Mouse (Mus musculus) heart, embryonic 10.5 days (tissue): Measurements from ENCODE around the gene Wdr17. TPM values are rescaled to one million over a fixed set of nuclear protein-coding genes. Genes with fewer than 3 reads are reported as not detected.

Source experiments
- DNase-seq: peaks from one replicate; pipeline ENCODE4 v3.0.0-alpha.2; 2017; ENCODE audit warnings: low spot score
- H3K27ac ChIP-seq: fragments of 300-500 bp; sonication (generic); 2 replicates; pipeline ENCODE4 v1.5.1; 2016; ENCODE audit warnings: mild to moderate bottlenecking
- H3K27me3 ChIP-seq: fragments of 300-500 bp; sonication (generic); 2 replicates; pipeline ENCODE4 v1.6.1; 2016; ENCODE audit warnings: mild to moderate bottlenecking; ENCODE audit not compliant: poor library complexity, insufficient read depth, severe bottlenecking
- H3K36me3 ChIP-seq: fragments of 300-500 bp; sonication (generic); 2 replicates; pipeline ENCODE4 v1.6.1; 2016; ENCODE audit warnings: mild to moderate bottlenecking, moderate library complexity
- H3K4me1 ChIP-seq: fragments of 300-500 bp; sonication (generic); 2 replicates; pipeline ENCODE4 v1.6.1; 2016; ENCODE audit warnings: mild to moderate bottlenecking
- H3K4me3 ChIP-seq: fragments of 300-500 bp; sonication (generic); 2 replicates; pipeline ENCODE4 v1.5.1; 2016; ENCODE audit warnings: mild to moderate bottlenecking, moderate library complexity
- H3K9me3 ChIP-seq: fragments of 300-500 bp; sonication (generic); 2 replicates; pipeline ENCODE4 v1.6.1; 2016; ENCODE audit warnings: mild to moderate bottlenecking, moderate library complexity
- WGBS: fragments of 180-500 bp; shearing (Covaris S2); methylation state at CpG from one replicate; pipeline ENCODE4 v1.1.7; 2016; 5-methylcytosine and 5-hydroxymethylcytosine counted together
- polyA plus RNA-seq: library from polyadenylated mRNA; unstranded; fragments of >200 nt; fragmentation: Nextera tagmentation; extraction: Ambion mirVana; gene quantifications from 2 replicates; pipeline ENCODE4 v1.2.1, GENCODE M21; 2016

The Wdr17 gene
- polyA plus RNA-seq, 1 experiment from 2014 or later = 0.72 TPM

- Histone ChIP-seq H3K4me3 (no peak overlapping the region), H3K9me3 (no peaks in the 10 kb centered on the region), H3K4me1 (no peaks in the 10 kb centered on the region), H3K27ac (no peak overlapping the region), H3K27me3 (no peaks in the 10 kb centered on the region), H3K36me3 (no peaks in the 10 kb centered on the region)
- WGBS = 68% methylated on average over 4 of the region's 4 CpGs
- no peak for DNase-seq
Measured at GRCm38 (mm10) chr8:54864038-54864760, 22.8 kb downstream of the Wdr17 start.

GRCm38 (mm10) chr8:54836029-54836959 is 50.7 kb downstream of the Wdr17 start:
- no peak overlapping the region for H3K4me3 ChIP-seq
- no peak overlapping the region for H3K27ac ChIP-seq
- no peak for DNase-seq
- no peaks in the 10 kb centered on the region for H3K36me3 ChIP-seq
- 88% methylated on average over 5 of the region's 5 CpGs for WGBS
- H3K27me3 ChIP-seq = no peaks in the 10 kb centered on the region
- no peaks in the 10 kb centered on the region for H3K4me1 ChIP-seq
- no peaks in the 10 kb centered on the region for H3K9me3 ChIP-seq

- Histone ChIP-seq H3K27me3 (no peaks in the 10 kb centered on the region), H3K4me3 (no peak overlapping the region), H3K27ac (no peak overlapping the region), H3K4me1 (no peaks in the 10 kb centered on the region), H3K9me3 (no peaks in the 10 kb centered on the region), H3K36me3 (no peaks in the 10 kb centered on the region)
- WGBS = 58% methylated on average over 4 of the region's 4 CpGs
- DNase-seq = no peak
Measured at GRCm38 (mm10) chr8:54829794-54830426, 57.1 kb downstream of the Wdr17 start.

- no peaks in the 10 kb centered on the region for H3K27me3 ChIP-seq
- DNase-seq = peak; percentile 64
- H3K9me3 ChIP-seq = no peaks in the 10 kb centered on the region
- no peaks in the 10 kb centered on the region for H3K4me1 ChIP-seq
- 75% methylated on average over 2 of the region's 2 CpGs for WGBS
- no peak overlapping the region for H3K4me3 ChIP-seq
- no peaks in the 10 kb centered on the region for H3K36me3 ChIP-seq
- H3K27ac ChIP-seq = no peak overlapping the region
Measured at GRCm38 (mm10) chr8:54827974-54828373, 59.0 kb downstream of the Wdr17 start.

- WGBS = 89% methylated on average over 5 of the region's 5 CpGs
- H3K36me3 ChIP-seq = no peaks in the 10 kb centered on the region
- H3K4me1 ChIP-seq = no peaks in the 10 kb centered on the region
- H3K9me3 ChIP-seq = no peaks in the 10 kb centered on the region
- no peaks in the 10 kb centered on the region for H3K27me3 ChIP-seq
- no peak for DNase-seq
- no peak overlapping the region for H3K27ac ChIP-seq
- H3K4me3 ChIP-seq = no peak overlapping the region
Measured at GRCm38 (mm10) chr8:54822956-54823355, 64.0 kb downstream of the Wdr17 start.

- Histone ChIP-seq H3K4me1 (no peaks in the 10 kb centered on the region), H3K36me3 (no peaks in the 10 kb centered on the region), H3K27me3 (no peaks in the 10 kb centered on the region), H3K9me3 (no peaks in the 10 kb centered on the region), H3K4me3 (no peak overlapping the region), H3K27ac (no peak overlapping the region)
- no peak for DNase-seq
Measured at GRCm38 (mm10) chr8:54818651-54819050, 68.3 kb downstream of the Wdr17 start.

GRCm38 (mm10) chr8:54808217-54808616 is 78.8 kb downstream of the Wdr17 start:
- H3K27me3 ChIP-seq = no peaks in the 10 kb centered on the region
- WGBS = 62% methylated on average over 6 of the region's 6 CpGs
- H3K4me3 ChIP-seq = no peak overlapping the region
- no peaks in the 10 kb centered on the region for H3K36me3 ChIP-seq
- H3K27ac ChIP-seq = no peak overlapping the region
- DNase-seq = no peak
- no peaks in the 10 kb centered on the region for H3K4me1 ChIP-seq
- no peaks in the 10 kb centered on the region for H3K9me3 ChIP-seq

GRCm38 (mm10) chr8:54806173-54806572 is 80.8 kb downstream of the Wdr17 start:
- H3K36me3 ChIP-seq = no peaks in the 10 kb centered on the region
- no peak overlapping the region for H3K27ac ChIP-seq
- no peaks in the 10 kb centered on the region for H3K9me3 ChIP-seq
- H3K4me1 ChIP-seq = no peaks in the 10 kb centered on the region
- H3K27me3 ChIP-seq = no peaks in the 10 kb centered on the region
- WGBS = 90% methylated on average over 6 of the region's 6 CpGs
- DNase-seq = no peak
- H3K4me3 ChIP-seq = no peak overlapping the region

- DNase-seq = no peak
- H3K9me3 ChIP-seq = no peaks in the 10 kb centered on the region
- no peaks in the 10 kb centered on the region for H3K36me3 ChIP-seq
- H3K4me1 ChIP-seq = no peaks in the 10 kb centered on the region
- whole genome bisulfite sequencing = 95% methylated on average over 2 of the region's 2 CpGs
- H3K27ac ChIP-seq = no peak overlapping the region
- H3K4me3 ChIP-seq = no peak overlapping the region
- H3K27me3 ChIP-seq = no peaks in the 10 kb centered on the region
Measured at GRCm38 (mm10) chr8:54792699-54793061, 94.3 kb downstream of the Wdr17 start.

GRCm38 (mm10) chr8:54791858-54792698 is 94.9 kb downstream of the Wdr17 start:
- 67% methylated on average over 2 of the region's 2 CpGs for WGBS
- no peak for DNase-seq

GRCm38 (mm10) chr8:54780134-54780942 is 106.6 kb downstream of the Wdr17 start:
- H3K4me3 ChIP-seq = peak overlapping the region; percentile 63
- peak; percentile 75 for DNase-seq
- H3K4me1 ChIP-seq = peaks cover 5% of the 10 kb centered on the region; the same call in 1 of the 2 replicates
- 12% methylated on average over 16 of the region's 16 CpGs for WGBS
- no peaks in the 10 kb centered on the region for H3K36me3 ChIP-seq
- no peaks in the 10 kb centered on the region for H3K27me3 ChIP-seq
- H3K9me3 ChIP-seq = no peaks in the 10 kb centered on the region
- H3K27ac ChIP-seq = peak overlapping the region; percentile 76

More at GRCm38 (mm10) chr8:54791858-54792698, 94.9 kb downstream of the Wdr17 start:
- H3K27ac ChIP-seq = no peak overlapping the region
- H3K4me3 ChIP-seq = no peak overlapping the region
- no peaks in the 10 kb centered on the region for H3K9me3 ChIP-seq
- no peaks in the 10 kb centered on the region for H3K36me3 ChIP-seq
- no peaks in the 10 kb centered on the region for H3K4me1 ChIP-seq
- H3K27me3 ChIP-seq = no peaks in the 10 kb centered on the region
